Mouse (Mus musculus) limb, embryonic 10.5 days (tissue): ENCODE data around the gene Slc22a6. TPM values are rescaled to one million over a fixed set of nuclear protein-coding genes. Genes with fewer than 3 reads are reported as not detected.

Source experiments
- DNase-seq: peaks from one replicate; pipeline ENCODE4 v3.0.0-alpha.2; 2017; ENCODE audit warnings: low spot score
- H3K27ac ChIP-seq: fragments of 300-500 bp; sonication (generic); 2 replicates; pipeline ENCODE4 v1.5.1; 2016; ENCODE audit warnings: mild to moderate bottlenecking
- H3K27me3 ChIP-seq: fragments of 300-500 bp; sonication (generic); 2 replicates; pipeline ENCODE4 v1.6.1; 2016; ENCODE audit warnings: low read depth, mild to moderate bottlenecking; ENCODE audit not compliant: poor library complexity, severe bottlenecking
- H3K36me3 ChIP-seq: fragments of 300-500 bp; sonication (generic); 2 replicates; pipeline ENCODE4 v1.6.1; 2016; ENCODE audit warnings: mild to moderate bottlenecking, moderate library complexity
- H3K4me1 ChIP-seq: fragments of 300-500 bp; sonication (generic); 2 replicates; pipeline ENCODE4 v1.6.1; 2016
- H3K4me3 ChIP-seq: fragments of 300-500 bp; sonication (generic); 2 replicates; pipeline ENCODE4 v1.5.1; 2016; ENCODE audit warnings: mild to moderate bottlenecking, moderate library complexity
- H3K9me3 ChIP-seq: fragments of 300-500 bp; sonication (generic); replicated peaks from 2 replicates; pipeline ENCODE4 v1.6.1; 2016; ENCODE audit warnings: mild to moderate bottlenecking
- WGBS: fragments of 180-500 bp; shearing (Covaris S2); methylation state at CpG from one replicate; pipeline ENCODE4 v1.1.7; 2016; 5-methylcytosine and 5-hydroxymethylcytosine counted together
- polyA plus RNA-seq: library from polyadenylated mRNA; unstranded; fragments of >200 nt; fragmentation: Nextera tagmentation; extraction: Ambion mirVana; gene quantifications from 2 replicates; pipeline ENCODE4 v1.2.1, GENCODE M21; 2016

Gene Slc22a6
- polyA plus RNA-seq, 1 experiment from 2014 or later = not detected

- H3K4me1 ChIP-seq = peaks cover 21% of the 10 kb centered on the region
- WGBS = 71% methylated on average over 2 of the region's 2 CpGs
- H3K9me3 ChIP-seq = no peaks in the 10 kb centered on the region
- no peak overlapping the region for H3K27ac ChIP-seq
- H3K4me3 ChIP-seq = no peak overlapping the region
- DNase-seq = no peak
- H3K27me3 ChIP-seq = no peaks in the 10 kb centered on the region
- H3K36me3 ChIP-seq = no peaks in the 10 kb centered on the region
Measured at GRCm38 (mm10) chr19:8592155-8592554, 25.7 kb upstream of the Slc22a6 start.

DNA sequence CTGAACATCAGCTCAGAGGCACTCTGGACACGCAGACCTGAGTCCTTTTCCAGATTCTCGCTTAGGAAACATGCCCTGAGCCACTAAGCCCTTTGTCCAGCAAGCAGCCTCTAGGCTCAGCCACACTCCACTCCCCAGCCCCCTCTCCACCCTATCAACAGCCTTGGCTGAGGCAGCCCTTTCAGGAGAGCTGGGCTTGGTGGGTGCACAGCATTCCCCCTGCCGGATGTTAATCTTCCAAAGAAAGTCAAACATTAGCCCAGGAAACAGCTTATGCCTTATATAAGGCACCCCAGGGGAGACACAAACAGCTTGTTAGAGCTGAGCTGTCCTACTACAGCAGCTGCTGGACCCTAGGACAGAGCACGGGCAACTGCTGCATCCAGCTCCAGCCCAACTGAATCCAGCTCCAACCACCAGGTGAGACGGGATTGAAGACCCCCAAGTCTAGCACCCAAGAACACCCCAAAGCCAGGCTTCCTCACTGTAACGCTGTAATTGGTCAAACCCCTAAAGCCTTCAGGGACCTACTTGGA lies 24.9 kb upstream of the Slc22a6 start:
- Histone ChIP-seq H3K36me3 (no peaks in the 10 kb centered on the region), H3K4me3 (no peak overlapping the region), H3K9me3 (no peaks in the 10 kb centered on the region), H3K27ac (no peak overlapping the region), H3K4me1 (peaks cover 21% of the 10 kb centered on the region), H3K27me3 (no peaks in the 10 kb centered on the region)
- no peak for DNase-seq
- 83% methylated on average over 6 of the region's 6 CpGs for WGBS

DNA sequence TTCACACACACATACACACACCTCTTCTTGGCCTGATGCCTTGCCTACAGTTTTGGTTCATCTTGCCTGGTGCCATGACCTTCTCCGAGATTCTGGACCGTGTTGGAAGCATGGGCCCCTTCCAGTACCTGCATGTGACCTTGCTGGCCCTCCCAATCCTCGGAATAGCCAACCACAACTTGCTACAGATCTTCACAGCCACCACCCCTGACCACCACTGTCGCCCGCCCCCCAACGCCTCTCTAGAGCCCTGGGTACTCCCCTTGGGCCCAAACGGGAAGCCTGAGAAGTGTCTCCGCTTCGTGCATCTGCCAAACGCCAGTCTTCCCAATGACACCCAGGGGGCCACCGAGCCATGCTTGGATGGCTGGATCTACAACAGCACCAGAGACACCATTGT lies 24.0 kb upstream of the Slc22a6 start:
- no peak overlapping the region for H3K4me3 ChIP-seq
- H3K36me3 ChIP-seq = no peaks in the 10 kb centered on the region
- H3K9me3 ChIP-seq = no peaks in the 10 kb centered on the region
- H3K27ac ChIP-seq = peak overlapping the region; percentile 7; the same call in 1 of the 2 replicates
- H3K4me1 ChIP-seq = peaks cover 21% of the 10 kb centered on the region
- DNase-seq = no peak
- WGBS = 88% methylated on average over 11 of the region's 11 CpGs
- H3K27me3 ChIP-seq = no peaks in the 10 kb centered on the region

GRCm38 (mm10) chr19:8594518-8594917 lies 23.3 kb upstream of the Slc22a6 start:
- WGBS = 6% methylated on average over 1 of the region's 1 CpGs
- peaks cover 21% of the 10 kb centered on the region for H3K4me1 ChIP-seq
- H3K9me3 ChIP-seq = no peaks in the 10 kb centered on the region
- no peaks in the 10 kb centered on the region for H3K27me3 ChIP-seq
- H3K27ac ChIP-seq = no peak overlapping the region
- no peaks in the 10 kb centered on the region for H3K36me3 ChIP-seq
- DNase-seq = no peak
- no peak overlapping the region for H3K4me3 ChIP-seq

GRCm38 (mm10) chr19:8597269-8597668 lies 20.6 kb upstream of the Slc22a6 start:
- peaks cover 13% of the 10 kb centered on the region for H3K4me1 ChIP-seq
- H3K4me3 ChIP-seq = no peak overlapping the region
- H3K9me3 ChIP-seq = no peaks in the 10 kb centered on the region
- no peaks in the 10 kb centered on the region for H3K27me3 ChIP-seq
- no peak for DNase-seq
- H3K36me3 ChIP-seq = no peaks in the 10 kb centered on the region
- WGBS = 79% methylated on average over 4 of the region's 4 CpGs
- H3K27ac ChIP-seq = no peak overlapping the region

- Histone ChIP-seq H3K4me3 (no peak overlapping the region), H3K9me3 (no peaks in the 10 kb centered on the region), H3K27ac (no peak overlapping the region), H3K4me1 (peaks cover 8% of the 10 kb centered on the region), H3K36me3 (no peaks in the 10 kb centered on the region), H3K27me3 (no peaks in the 10 kb centered on the region)
- 75% methylated on average over 2 of the region's 2 CpGs for WGBS
- no peak for DNase-seq
Measured at GRCm38 (mm10) chr19:8599229-8599628, 18.6 kb upstream of the Slc22a6 start.

- Histone ChIP-seq H3K9me3 (no peaks in the 10 kb centered on the region), H3K27ac (no peak overlapping the region), H3K4me1 (no peaks in the 10 kb centered on the region), H3K27me3 (no peaks in the 10 kb centered on the region), H3K36me3 (no peaks in the 10 kb centered on the region), H3K4me3 (no peak overlapping the region)
- no peak for DNase-seq
Measured at GRCm38 (mm10) chr19:8601922-8602321, 15.9 kb upstream of the Slc22a6 start.

GRCm38 (mm10) chr19:8602914-8603313 lies 14.9 kb upstream of the Slc22a6 start:
- H3K4me3 ChIP-seq = no peak overlapping the region
- 82% methylated on average over 3 of the region's 3 CpGs for WGBS
- H3K4me1 ChIP-seq = no peaks in the 10 kb centered on the region
- no peak overlapping the region for H3K27ac ChIP-seq
- H3K36me3 ChIP-seq = no peaks in the 10 kb centered on the region
- no peaks in the 10 kb centered on the region for H3K9me3 ChIP-seq
- H3K27me3 ChIP-seq = no peaks in the 10 kb centered on the region
- DNase-seq = no peak

DNA sequence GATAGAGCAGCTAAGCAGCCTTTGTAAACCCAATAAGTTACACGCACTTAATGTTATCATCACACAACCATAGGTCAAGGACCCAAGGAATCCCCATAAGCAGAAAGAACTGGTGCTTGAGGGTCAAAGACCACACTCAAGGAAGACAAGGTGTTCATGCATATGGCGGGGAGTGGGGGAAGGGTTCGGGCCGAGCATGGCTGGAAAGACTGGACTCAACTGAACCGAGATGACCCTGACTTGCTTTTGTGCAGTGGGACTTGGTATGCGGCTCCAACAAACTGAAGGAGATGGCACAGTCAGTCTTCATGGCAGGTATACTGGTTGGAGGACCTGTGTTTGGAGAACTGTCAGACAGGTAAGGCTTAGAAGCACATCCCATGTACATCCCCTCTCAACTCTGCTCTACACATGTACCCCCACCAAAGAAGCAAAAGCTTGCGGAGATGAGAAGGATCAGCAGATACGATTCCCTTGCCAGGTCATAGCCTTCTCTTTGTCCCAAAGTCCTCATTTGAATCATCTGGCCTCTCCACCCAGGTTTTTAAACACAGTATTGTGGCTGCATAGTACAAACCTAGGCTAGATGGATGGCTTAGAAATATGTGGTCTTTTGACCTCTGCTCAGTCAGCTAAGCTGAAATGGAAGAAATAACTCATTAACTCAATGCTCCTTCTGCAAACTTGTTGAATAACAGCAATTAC lies 13.2 kb upstream of the Slc22a6 start:
- H3K36me3 ChIP-seq = no peaks in the 10 kb centered on the region
- no peak overlapping the region for H3K4me3 ChIP-seq
- no peaks in the 10 kb centered on the region for H3K4me1 ChIP-seq
- no peaks in the 10 kb centered on the region for H3K27me3 ChIP-seq
- no peak overlapping the region for H3K27ac ChIP-seq
- no peak for DNase-seq
- no peaks in the 10 kb centered on the region for H3K9me3 ChIP-seq
- 92% methylated on average over 8 of the region's 8 CpGs for WGBS

DNA sequence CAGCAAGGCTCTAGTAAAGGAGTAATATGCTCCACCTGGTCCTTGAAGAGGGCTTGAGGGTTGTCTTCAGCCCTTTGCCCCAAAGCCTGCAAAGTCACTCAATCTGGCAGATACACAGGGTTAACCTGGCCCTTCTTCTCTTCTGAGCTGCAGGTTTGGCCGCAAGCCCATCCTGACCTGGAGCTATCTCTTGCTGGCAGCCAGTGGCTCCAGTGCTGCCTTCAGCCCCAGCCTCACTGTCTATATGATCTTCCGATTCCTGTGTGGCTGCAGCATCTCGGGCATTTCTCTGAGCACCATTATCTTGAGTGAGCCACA lies 12.6 kb upstream of the Slc22a6 start:
- Histone ChIP-seq H3K27me3 (no peaks in the 10 kb centered on the region), H3K9me3 (no peaks in the 10 kb centered on the region), H3K4me1 (no peaks in the 10 kb centered on the region), H3K27ac (no peak overlapping the region), H3K4me3 (no peak overlapping the region), H3K36me3 (no peaks in the 10 kb centered on the region)
- WGBS = 95% methylated on average over 3 of the region's 3 CpGs
- DNase-seq = no peak

GRCm38 (mm10) chr19:8611358-8612123 lies 6.3 kb upstream of the Slc22a6 start:
- Histone ChIP-seq H3K36me3 (no peaks in the 10 kb centered on the region), H3K27me3 (no peaks in the 10 kb centered on the region)
- 88% methylated on average over 8 of the region's 8 CpGs for WGBS

DNA sequence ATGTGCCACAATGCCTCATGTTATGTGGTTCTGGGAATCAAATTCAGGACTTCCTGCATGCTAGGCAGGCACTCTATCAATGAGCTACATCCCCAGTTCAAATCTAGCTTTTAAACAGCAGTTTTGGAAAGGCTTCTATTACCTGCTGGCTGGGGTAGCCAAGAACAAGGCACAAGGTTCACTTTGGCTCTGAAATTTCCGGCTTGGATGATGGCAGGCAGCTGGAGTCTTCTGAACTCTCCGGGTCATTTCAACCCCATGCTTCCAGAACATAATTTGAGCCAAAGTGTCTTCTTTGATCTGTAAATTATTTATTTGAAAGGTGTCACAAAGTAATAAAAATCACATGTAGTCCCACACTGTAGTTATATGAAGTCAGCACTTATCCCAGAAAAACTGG lies 4.7 kb upstream of the Slc22a6 start:
- H3K9me3 ChIP-seq = no peaks in the 10 kb centered on the region
- no peaks in the 10 kb centered on the region for H3K4me1 ChIP-seq
- no peak overlapping the region for H3K27ac ChIP-seq
- no peak for DNase-seq
- H3K36me3 ChIP-seq = no peaks in the 10 kb centered on the region
- no peak overlapping the region for H3K4me3 ChIP-seq
- 65% methylated on average over 2 of the region's 2 CpGs for WGBS
- no peaks in the 10 kb centered on the region for H3K27me3 ChIP-seq

More at GRCm38 (mm10) chr19:8611358-8612123, 6.3 kb upstream of the Slc22a6 start:
- Histone ChIP-seq H3K4me1 (no peaks in the 10 kb centered on the region), H3K27ac (no peak overlapping the region), H3K9me3 (no peaks in the 10 kb centered on the region), H3K4me3 (no peak overlapping the region)
- no peak for DNase-seq

DNA sequence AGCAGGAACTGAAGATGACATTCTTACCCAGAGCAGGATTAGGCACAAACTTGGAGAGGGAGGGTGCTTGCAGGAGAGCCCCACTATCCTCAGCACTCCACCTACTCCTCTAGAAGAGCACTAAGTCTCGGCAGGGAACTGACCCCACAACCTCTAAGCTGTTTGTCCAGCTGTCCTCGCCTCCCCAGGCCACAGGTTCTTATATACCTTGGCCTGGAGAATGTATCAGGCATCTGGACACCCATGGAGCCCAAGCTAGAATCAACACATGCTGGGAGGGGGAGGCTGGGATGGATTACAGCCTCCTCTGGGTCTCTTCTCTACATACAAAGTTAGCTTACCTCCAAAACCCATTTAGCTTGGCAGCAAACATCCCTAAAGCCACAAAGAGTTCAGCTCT lies 3.5 kb upstream of the Slc22a6 start:
- no peak for DNase-seq
- 52% methylated on average over 2 of the region's 2 CpGs for WGBS
- no peaks in the 10 kb centered on the region for H3K4me1 ChIP-seq
- no peaks in the 10 kb centered on the region for H3K27me3 ChIP-seq
- no peaks in the 10 kb centered on the region for H3K9me3 ChIP-seq
- H3K27ac ChIP-seq = no peak overlapping the region
- H3K36me3 ChIP-seq = no peaks in the 10 kb centered on the region
- H3K4me3 ChIP-seq = no peak overlapping the region
